Mouse (Mus musculus) MEL (cell line): ENCODE data around the gene Nudt22. TPM values are rescaled to one million over a fixed set of nuclear protein-coding genes. Genes with fewer than 3 reads are reported as not detected.
A peak's percentile ranks its signal among the peaks of the same experiment; 100 is the strongest.

Experiments
- DNase-seq: peaks from one replicate; pipeline ENCODE4 v3.0.0; 2011; ENCODE audit warnings: low read depth, low spot score
- H3K27ac ChIP-seq: 2 replicates; pipeline ENCODE4 v1.5.1; 2012; ENCODE audit warnings: low read depth, mild to moderate bottlenecking, control low read depth, low read length, moderate library complexity; ENCODE audit not compliant: control insufficient read depth
- H3K27me3 ChIP-seq, 2 experiments: fragments of 150-350 bp in 1 of 2; sonication (generic) in 1 of 2; 2 replicates each; pipeline ENCODE4 v1.6.1; 2012; ENCODE audit warnings: low read length in 2 of 2, mild to moderate bottlenecking in 2 of 2, improper control_type of control experiment in 1 of 2, moderate library complexity in 1 of 2; ENCODE audit not compliant: insufficient read depth in 2 of 2, control insufficient read depth in 1 of 2
- H3K36me3 ChIP-seq, 2 experiments: 2 replicates each; pipeline ENCODE4 v1.6.1; 2012 to 2014; ENCODE audit warnings: low read length in 2 of 2, improper control_type of control experiment in 1 of 2, inconsistent platforms in 1 of 2, mild to moderate bottlenecking in 1 of 2; ENCODE audit not compliant: insufficient read depth in 2 of 2, control insufficient read depth in 1 of 2
- H3K4me1 ChIP-seq, 2 experiments: fragments of 150-350 bp in 1 of 2; sonication (generic) in 1 of 2; 2 replicates each; pipeline ENCODE4 v1.6.1; 2012; ENCODE audit warnings: low read length in 2 of 2, improper control_type of control experiment in 1 of 2, mild to moderate bottlenecking in 1 of 2; ENCODE audit not compliant: insufficient read depth in 2 of 2, control insufficient read depth in 1 of 2
- H3K4me3 ChIP-seq, 2 experiments: fragments of 150-350 bp in 1 of 2; sonication (generic) in 1 of 2; 2 replicates each; pipeline ENCODE4 v1.5.1; 2012; ENCODE audit warnings: low read depth in 2 of 2, low read length in 2 of 2, mild to moderate bottlenecking in 2 of 2, moderate library complexity in 2 of 2, control low read depth in 1 of 2, improper control_type of control experiment in 1 of 2; ENCODE audit not compliant: control insufficient read depth in 1 of 2, insufficient read depth in 1 of 2
- H3K79me2 ChIP-seq: 2 replicates; pipeline ENCODE4 v1.6.1; 2012; ENCODE audit warnings: mild to moderate bottlenecking, low read length, moderate library complexity; ENCODE audit not compliant: control insufficient read depth, poor library complexity, insufficient read depth
- H3K9ac ChIP-seq: 2 replicates; pipeline ENCODE4 v1.6.1; 2012; ENCODE audit warnings: low read depth, mild to moderate bottlenecking, control low read depth, low read length, moderate library complexity; ENCODE audit not compliant: control insufficient read depth, poor library complexity, severe bottlenecking
- H3K9me3 ChIP-seq: fragments of 150-350 bp; sonication (generic); replicated peaks from 2 replicates; pipeline ENCODE4 v1.6.1; 2012; ENCODE audit warnings: mild to moderate bottlenecking, low read length, improper control_type of control experiment, moderate library complexity; ENCODE audit not compliant: insufficient read depth
- BHLHE40 ChIP-seq: IDR thresholded peaks from 2 replicates; pipeline ENCODE4 v1.6.1; 2012; ENCODE audit warnings: low read depth, mild to moderate bottlenecking, inconsistent platforms, low read length, improper control_type of control experiment, borderline replicate concordance
- CHD1 ChIP-seq: IDR thresholded peaks from 2 replicates; pipeline ENCODE4 v1.6.1; 2012; ENCODE audit warnings: low read depth, mild to moderate bottlenecking, inconsistent platforms, low read length, improper control_type of control experiment
- CHD2 ChIP-seq: IDR thresholded peaks from 2 replicates; pipeline ENCODE4 v1.6.1; 2011; ENCODE audit warnings: low read length, improper control_type of control experiment
- CTCF ChIP-seq, 3 experiments: IDR thresholded peaks in 2 of 3; conservative IDR thresholded peaks in 1 of 3; 2 replicates each; pipeline ENCODE4 v1.5.1; 2011 to 2012; ENCODE audit warnings: low read length in 3 of 3, low read depth in 2 of 3, mild to moderate bottlenecking in 2 of 3, improper control_type of control experiment in 1 of 3, inconsistent platforms in 1 of 3, mixed read lengths in 1 of 3, moderate library complexity in 1 of 3; ENCODE audit not compliant: control insufficient read depth in 1 of 3, insufficient read depth in 1 of 3, poor library complexity in 1 of 3, severe bottlenecking in 1 of 3
- E2F4 ChIP-seq: IDR thresholded peaks from 2 replicates; pipeline ENCODE4 v1.6.1; 2011; ENCODE audit warnings: low read depth, low read length, improper control_type of control experiment, borderline replicate concordance
- ELF1 ChIP-seq: IDR thresholded peaks from 2 replicates; pipeline ENCODE4 v1.6.1; 2014; ENCODE audit warnings: low read depth, mild to moderate bottlenecking, inconsistent platforms, low read length, improper control_type of control experiment, moderate library complexity
- EP300 ChIP-seq, 2 experiments: IDR thresholded peaks; 2 replicates each; pipeline ENCODE4 v1.6.1; 2011; ENCODE audit warnings: improper control_type of control experiment in 2 of 2, low read length in 2 of 2, low read depth in 1 of 2, mild to moderate bottlenecking in 1 of 2
- ETS1 ChIP-seq: IDR thresholded peaks from 2 replicates; pipeline ENCODE4 v1.6.1; 2012; ENCODE audit warnings: low read depth, mild to moderate bottlenecking, inconsistent platforms, low read length, improper control_type of control experiment, moderate library complexity
- GABPA ChIP-seq: IDR thresholded peaks from 2 replicates; pipeline ENCODE4 v1.6.1; 2012; ENCODE audit warnings: low read depth, mild to moderate bottlenecking, inconsistent platforms, low read length, improper control_type of control experiment, moderate library complexity
- HCFC1 ChIP-seq: IDR thresholded peaks from 2 replicates; pipeline ENCODE4 v1.6.1; 2012; ENCODE audit warnings: low read depth, mild to moderate bottlenecking, inconsistent platforms, low read length, improper control_type of control experiment, moderate library complexity
- JUND ChIP-seq: IDR thresholded peaks from 2 replicates; pipeline ENCODE4 v1.6.1; 2011; ENCODE audit warnings: low read depth, mild to moderate bottlenecking, improper control_type of control experiment, low read length
- KAT2A ChIP-seq: conservative IDR thresholded peaks from 2 replicates; pipeline ENCODE4 v1.6.1; 2012; ENCODE audit warnings: low read depth, low read length, improper control_type of control experiment, inconsistent platforms
- MAFK ChIP-seq: IDR thresholded peaks from 2 replicates; pipeline ENCODE4 v1.6.1; 2011; ENCODE audit warnings: low read depth, mild to moderate bottlenecking, low read length, improper control_type of control experiment, borderline replicate concordance
- MAX ChIP-seq: IDR thresholded peaks from 2 replicates; pipeline ENCODE4 v1.6.1; 2011; ENCODE audit warnings: low read length, improper control_type of control experiment
- MAZ ChIP-seq: IDR thresholded peaks from 2 replicates; pipeline ENCODE4 v1.6.1; 2012; ENCODE audit warnings: low read depth, mild to moderate bottlenecking, inconsistent platforms, low read length, improper control_type of control experiment
- MEF2A ChIP-seq: IDR thresholded peaks from 2 replicates; pipeline ENCODE4 v1.6.1; 2014; ENCODE audit warnings: low read depth, mild to moderate bottlenecking, inconsistent platforms, low read length, improper control_type of control experiment; ENCODE audit not compliant: poor library complexity, insufficient replicate concordance, severe bottlenecking; ENCODE audit errors: extremely low read depth
- MXI1 ChIP-seq: IDR thresholded peaks from 2 replicates; pipeline ENCODE4 v1.6.1; 2011; ENCODE audit warnings: mild to moderate bottlenecking, low read depth, low read length, improper control_type of control experiment
- MYC ChIP-seq: IDR thresholded peaks from 2 replicates; pipeline ENCODE4 v1.6.1; 2011; ENCODE audit warnings: low read depth, mild to moderate bottlenecking, low read length, improper control_type of control experiment, moderate library complexity
- NELFE ChIP-seq: IDR thresholded peaks from 2 replicates; pipeline ENCODE4 v1.6.1; 2011; ENCODE audit warnings: low read depth, low read length, improper control_type of control experiment
- NRF1 ChIP-seq: IDR thresholded peaks from 2 replicates; pipeline ENCODE4 v1.6.1; 2014; ENCODE audit warnings: low read depth, mild to moderate bottlenecking, inconsistent platforms, low read length, improper control_type of control experiment, moderate library complexity; ENCODE audit not compliant: poor library complexity, insufficient read depth, severe bottlenecking
- POLR2A ChIP-seq, 2 experiments: IDR thresholded peaks; 2 replicates each; pipeline ENCODE4 v1.6.1; 2011 to 2012; ENCODE audit warnings: low read length in 2 of 2, mild to moderate bottlenecking in 2 of 2, control low read depth in 1 of 2, improper control_type of control experiment in 1 of 2, low read depth in 1 of 2, moderate library complexity in 1 of 2; ENCODE audit not compliant: control insufficient read depth in 1 of 2, insufficient read depth in 1 of 2, poor library complexity in 1 of 2
- POLR2AphosphoS2 ChIP-seq: IDR thresholded peaks from 2 replicates; pipeline ENCODE4 v1.6.1; 2011; ENCODE audit warnings: low read length, improper control_type of control experiment
- POLR2AphosphoS5 ChIP-seq: IDR thresholded peaks from 2 replicates; pipeline ENCODE4 v1.6.1; 2012; ENCODE audit warnings: low read depth, borderline replicate concordance, mild to moderate bottlenecking, inconsistent platforms, low read length, moderate library complexity, mixed read lengths
- RAD21 ChIP-seq: IDR thresholded peaks from 2 replicates; pipeline ENCODE4 v1.6.1; 2011; ENCODE audit warnings: mild to moderate bottlenecking, low read depth, low read length, improper control_type of control experiment
- RCOR1 ChIP-seq: IDR thresholded peaks from 2 replicates; pipeline ENCODE4 v1.6.1; 2012; ENCODE audit warnings: low read depth, mild to moderate bottlenecking, inconsistent platforms, low read length, improper control_type of control experiment
- SIN3A ChIP-seq: IDR thresholded peaks from 2 replicates; pipeline ENCODE4 v1.6.1; 2012; ENCODE audit warnings: low read length, improper control_type of control experiment, inconsistent platforms
- SMC3 ChIP-seq: IDR thresholded peaks from 2 replicates; pipeline ENCODE4 v1.6.1; 2011; ENCODE audit warnings: low read depth, low read length, improper control_type of control experiment
- TAL1 ChIP-seq: IDR thresholded peaks from 2 replicates; pipeline ENCODE4 v1.6.1; 2012; ENCODE audit warnings: mild to moderate bottlenecking, inconsistent platforms, low read length, moderate library complexity, mixed read lengths
- TBP ChIP-seq: IDR thresholded peaks from 2 replicates; pipeline ENCODE4 v1.8.0; 2011; ENCODE audit warnings: low read depth, low read length, improper control_type of control experiment
- TCF12 ChIP-seq: IDR thresholded peaks from 2 replicates; pipeline ENCODE4 v1.6.1; 2014; ENCODE audit warnings: low read depth, mild to moderate bottlenecking, inconsistent platforms, low read length, improper control_type of control experiment, moderate library complexity
- UBTF ChIP-seq: IDR thresholded peaks from 2 replicates; pipeline ENCODE4 v1.6.1; 2012; ENCODE audit warnings: low read depth, mild to moderate bottlenecking, inconsistent platforms, low read length, improper control_type of control experiment, moderate library complexity, borderline replicate concordance; ENCODE audit not compliant: insufficient read depth
- USF1 ChIP-seq: IDR thresholded peaks from 2 replicates; pipeline ENCODE4 v1.6.1; 2014; ENCODE audit warnings: low read depth, mild to moderate bottlenecking, inconsistent platforms, low read length, improper control_type of control experiment, moderate library complexity
- USF2 ChIP-seq, 2 experiments: IDR thresholded peaks; 2 replicates each; pipeline ENCODE4 v1.6.1; 2011 to 2012; ENCODE audit warnings: improper control_type of control experiment in 2 of 2, low read length in 2 of 2, borderline replicate concordance in 1 of 2, inconsistent platforms in 1 of 2, low read depth in 1 of 2, mild to moderate bottlenecking in 1 of 2; ENCODE audit not compliant: insufficient read depth in 1 of 2
- ZC3H11A ChIP-seq: IDR thresholded peaks from 2 replicates; pipeline ENCODE4 v1.6.1; 2012; ENCODE audit warnings: low read depth, mild to moderate bottlenecking, inconsistent platforms, low read length, improper control_type of control experiment
- ZKSCAN1 ChIP-seq: IDR thresholded peaks from 2 replicates; pipeline ENCODE4 v1.6.1; 2012; ENCODE audit warnings: low read depth, mild to moderate bottlenecking, inconsistent platforms, low read length, improper control_type of control experiment, moderate library complexity
- ZMIZ1 ChIP-seq: IDR thresholded peaks from 2 replicates; pipeline ENCODE4 v1.6.1; 2012; ENCODE audit warnings: low read depth, mild to moderate bottlenecking, inconsistent platforms, low read length, improper control_type of control experiment, moderate library complexity
- ZNF384 ChIP-seq: IDR thresholded peaks from 2 replicates; pipeline ENCODE4 v1.6.1; 2012; ENCODE audit warnings: low read depth, mild to moderate bottlenecking, inconsistent platforms, low read length, improper control_type of control experiment
- polyA plus RNA-seq, 2 experiments: library from polyadenylated mRNA; stranded (reverse) in 1 of 2; unstranded in 1 of 2; fragments of >175 nt in 1 of 2; fragments of >200 nt in 1 of 2; gene quantifications; 2 replicates each; pipeline versions ENCODE4 v1.2.1 to v1.2.4; 2012; ENCODE audit warnings: low replicate concordance in 2 of 2, low read depth in 1 of 2; ENCODE audit not compliant: insufficient read length in 2 of 2, insufficient read depth in 1 of 2, missing spikeins in 1 of 2
- total RNA-seq: library from RNA; depleted of rRNA; stranded (reverse); fragments of 300-350 nt; gene quantifications from 2 replicates; pipeline ENCODE4 v1.2.3, GENCODE M21; 2012

Nudt22 gene
- total and polyA plus RNA-seq, 3 experiments = 30.8 to 32.1 TPM; not detected in 1

DNA sequence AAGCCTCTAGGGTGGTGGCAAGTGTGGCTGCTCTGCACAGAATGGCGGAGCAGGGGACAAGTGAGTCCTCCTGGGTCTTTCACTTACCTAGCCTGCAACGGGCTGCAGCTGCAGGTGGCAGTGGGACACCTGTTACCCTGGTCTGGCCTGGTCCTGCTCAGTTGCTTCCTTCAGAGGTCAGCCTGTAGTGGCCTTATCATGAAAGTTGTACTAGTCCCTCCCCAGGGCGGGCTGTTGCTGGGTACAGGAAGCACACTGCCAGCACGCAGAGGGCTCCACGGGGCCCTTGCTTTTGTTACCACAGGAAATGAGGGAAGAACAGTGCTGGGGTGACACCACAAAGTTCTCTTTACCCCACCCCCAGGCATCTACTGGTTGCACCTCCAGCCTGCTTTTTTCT lies 23.3 kb upstream of the Nudt22 start, which contains the start of gene Fermt3:
Gene Fermt3, minus strand, starts transcription at position 279 of the 400 bp plus-strand sequence.
- H3K9me3 ChIP-seq = no peaks in the 10 kb centered on the region
- H3K9ac ChIP-seq = peak within 1 kb of the TSS; percentile 96
- peak within 1 kb of the TSS; percentile 99 for H3K27ac ChIP-seq
- H3K4me1 ChIP-seq = peaks cover 9 to 28% of the 10 kb centered on the region in 2 experiments
- DNase-seq = peak; percentile 94
- H3K36me3 ChIP-seq = peaks cover 6 to 36% of the 10 kb centered on the region in 2 experiments
- H3K79me2 ChIP-seq = peaks cover 25% of the 10 kb centered on the region
- H3K4me3 ChIP-seq = peak within 1 kb of the TSS; percentile 76 to 94
- no peaks in the 10 kb centered on the region for H3K27me3 ChIP-seq
- TF ChIP-seq RAD21 = no peak
- no peak for TF ChIP-seq KAT2A
- no peak for TF ChIP-seq TAL1
- TF ChIP-seq USF2 (IDR thresholded peaks at IDR 0.05; ENCODE audit: borderline replicate concordance in 1 of 2, insufficient read depth in 1 of 2, low read depth in 1 of 2, low read length in 2 of 2) = no peak
- TF ChIP-seq ELF1 = peak; percentile 78
- TF ChIP-seq CTCF (IDR thresholded peaks at IDR 0.05 in 2 of 3, conservative IDR thresholded peaks at IDR 0.05 in 1 of 3; ENCODE audit: control insufficient read depth in 1 of 3, insufficient read depth in 1 of 3, low read depth in 2 of 3, low read length in 3 of 3, poor library complexity in 1 of 3, severe bottlenecking in 1 of 3) = no peak
- no peak for TF ChIP-seq CHD2
- peak; percentile 75 for TF ChIP-seq HCFC1
- TF ChIP-seq GABPA = no peak
- TF ChIP-seq CHD1 = no peak
- peak; percentile 83; the same call in 1 of the 2 replicates for TF ChIP-seq ZMIZ1
- TF ChIP-seq POLR2AphosphoS2 = peak; percentile 83
- TF ChIP-seq ZC3H11A = no peak
- peak; percentile 75; the same call in 1 of the 2 replicates for TF ChIP-seq MXI1
- TF ChIP-seq SIN3A = peak; percentile 85
- TF ChIP-seq NELFE = peak; percentile 91
- no peak for TF ChIP-seq UBTF
- TF ChIP-seq TCF12 = peak; percentile 69
- peak; percentile 80; the same call in 1 of the 2 replicates for TF ChIP-seq MAX
- TF ChIP-seq JUND = no peak
- 0 out of 2 replicates have a peak, but pooled peaks have one; percentile 4 for TF ChIP-seq NRF1
- TF ChIP-seq MEF2A = no peak
- TF ChIP-seq POLR2AphosphoS5 = no peak; the same call in 1 of the 2 replicates
- no peak for TF ChIP-seq MAFK
- TF ChIP-seq E2F4 = no peak
- TF ChIP-seq POLR2A (IDR thresholded peaks at IDR 0.05; ENCODE audit: control insufficient read depth in 1 of 2, insufficient read depth in 1 of 2, low read depth in 1 of 2, low read length in 2 of 2, poor library complexity in 1 of 2) = peak in 1 of 2 experiments; percentile 95; a peak in 3 of 4 replicates
- peak; percentile 80 for TF ChIP-seq MYC
- no peak for TF ChIP-seq USF1
- no peak for TF ChIP-seq ZKSCAN1
- no peak for TF ChIP-seq RCOR1
- peak in 1 of 2 experiments; percentile 60; a peak in 2 of 4 replicates for TF ChIP-seq EP300 (IDR thresholded peaks at IDR 0.05; ENCODE audit: low read depth in 1 of 2, low read length in 2 of 2)
- peak; percentile 88 for TF ChIP-seq TBP
- no peak for TF ChIP-seq MAZ
- TF ChIP-seq ZNF384 = no peak
- peak; percentile 73 for TF ChIP-seq ETS1
- no peak for TF ChIP-seq BHLHE40
- no peak for TF ChIP-seq SMC3
